Mouse (Mus musculus) embryonic facial prominence, embryonic 14.5 days (tissue): Measurements from ENCODE around the gene Dennd2a. TPM values are rescaled to one million over a fixed set of nuclear protein-coding genes. Genes with fewer than 3 reads are reported as not detected.
"Not testable (repeated sequence)": the region's sequence is repeated elsewhere in the genome, so short reads cannot be mapped to it uniquely, and the experiment has no call there.

Source experiments
- ATAC-seq: fragments of 200-750 bp; cut with Nextera tagmentation; 2 replicates; pipeline ENCODE4 v1.8.0; 2017; ENCODE audit warnings: low read depth, moderate number of reproducible peaks, moderate TSS enrichment
- DNase-seq: peaks from one replicate; pipeline ENCODE4 v3.0.0-alpha.2; 2015; ENCODE audit warnings: low spot score
- H3K27ac ChIP-seq: fragments of 300-500 bp; sonication (generic); replicated peaks from 2 replicates; pipeline ENCODE4 v1.5.1; 2014; ENCODE audit warnings: low read depth, mild to moderate bottlenecking, low read length, moderate library complexity
- H3K27me3 ChIP-seq: fragments of 300-500 bp; sonication (generic); replicated peaks from 2 replicates; pipeline ENCODE4 v1.6.1; 2014; ENCODE audit warnings: low read length; ENCODE audit not compliant: control insufficient read depth, insufficient read depth
- H3K36me3 ChIP-seq: fragments of 300-500 bp; sonication (generic); 2 replicates; pipeline ENCODE4 v1.6.1; 2014; ENCODE audit warnings: low read length, mixed read lengths; ENCODE audit not compliant: control insufficient read depth, insufficient read depth
- H3K4me1 ChIP-seq: fragments of 300-500 bp; sonication (generic); 2 replicates; pipeline ENCODE4 v1.6.1; 2014; ENCODE audit warnings: antibody characterized with exemption, low read length; ENCODE audit not compliant: control insufficient read depth, insufficient read depth
- H3K4me2 ChIP-seq: fragments of 300-500 bp; sonication (generic); 2 replicates; pipeline ENCODE4 v1.6.1; 2014; ENCODE audit warnings: low read depth, mild to moderate bottlenecking, low read length, moderate library complexity, mixed read lengths
- H3K4me3 ChIP-seq: fragments of 300-500 bp; sonication (generic); 2 replicates; pipeline ENCODE4 v1.5.1; 2014; ENCODE audit warnings: low read depth, mild to moderate bottlenecking, low read length
- H3K9ac ChIP-seq: fragments of 300-500 bp; sonication (generic); 2 replicates; pipeline ENCODE4 v1.6.1; 2014; ENCODE audit warnings: low read depth, mild to moderate bottlenecking, low read length, moderate library complexity, mixed read lengths
- H3K9me3 ChIP-seq: fragments of 300-500 bp; sonication (generic); 2 replicates; pipeline ENCODE4 v1.6.1; 2016; ENCODE audit warnings: low read length; ENCODE audit not compliant: control insufficient read depth
- WGBS: fragments of 180-500 bp; shearing (Covaris S2); extraction: QIAGEN DNeasy Blood & Tissue Kit; methylation state at CpG from one replicate; pipeline ENCODE4 v1.1.7; 2014; 5-methylcytosine and 5-hydroxymethylcytosine counted together
- polyA plus RNA-seq: library from polyadenylated mRNA; unstranded; fragments of >200 nt; fragmentation: Nextera tagmentation; extraction: Ambion mirVana; gene quantifications from 2 replicates; pipeline ENCODE4 v1.2.1, GENCODE M21; 2014

Dennd2a gene
- polyA plus RNA-seq, 1 experiment from 2014 or later: 24.0 TPM

- Histone ChIP-seq H3K4me3 (no peak overlapping the region), H3K4me1 (no peaks in the 10 kb centered on the region), H3K4me2 (no peak overlapping the region; the same call in 1 of the 2 replicates)
These were observed 136.8 kb downstream of the Dennd2a start for GRCm38 (mm10) chr6:39420867-39421266.

GRCm38 (mm10) chr6:39419851-39420721, 137.6 kb downstream of the Dennd2a start, which contains the start of gene Mkrn1:
TSS of gene Mkrn1 (minus strand) at chr6:39420462.
- peak within 1 kb of the TSS; percentile 81 for H3K9ac ChIP-seq
- peak; percentile 88 for DNase-seq
- H3K4me2 ChIP-seq: peak within 1 kb of the TSS; percentile 53
- 2% methylated on average over 40 of the region's 82 CpGs for WGBS
- peak; percentile 96 for ATAC-seq
- peak within 1 kb of the TSS; percentile 98 for H3K4me3 ChIP-seq
- H3K27ac ChIP-seq: peak within 1 kb of the TSS; percentile 75
- H3K36me3 ChIP-seq: no peaks in the 10 kb centered on the region
- H3K4me1 ChIP-seq: no peaks in the 10 kb centered on the region
- H3K27me3 ChIP-seq: peaks cover 9% of the 10 kb centered on the region
- no peaks in the 10 kb centered on the region for H3K9me3 ChIP-seq

More at GRCm38 (mm10) chr6:39420867-39421266, 136.8 kb downstream of the Dennd2a start:
- no peaks in the 10 kb centered on the region for H3K9me3 ChIP-seq
- peaks cover 9% of the 10 kb centered on the region for H3K27me3 ChIP-seq
- DNase-seq (no peak), ATAC-seq (no peak)
- H3K9ac ChIP-seq: no peak overlapping the region
- 55% methylated on average over 4 of the region's 4 CpGs for WGBS
- no peak overlapping the region for H3K27ac ChIP-seq
- H3K36me3 ChIP-seq: no peaks in the 10 kb centered on the region

GRCm38 (mm10) chr6:39419386-39419850, 138.2 kb downstream of the Dennd2a start:
- H3K9ac ChIP-seq: peak overlapping the region; percentile 81
- no peaks in the 10 kb centered on the region for H3K36me3 ChIP-seq
- H3K4me2 ChIP-seq: peak overlapping the region; percentile 53
- ATAC-seq: no peak
- H3K4me3 ChIP-seq: peak overlapping the region; percentile 98
- no peaks in the 10 kb centered on the region for H3K9me3 ChIP-seq
- no peaks in the 10 kb centered on the region for H3K4me1 ChIP-seq
- under 1% methylated on average over 35 of the region's 43 CpGs for WGBS
- peaks cover 9% of the 10 kb centered on the region for H3K27me3 ChIP-seq
- H3K27ac ChIP-seq: peak overlapping the region; percentile 75; the same call in 1 of the 2 replicates
- peak; percentile 41 for DNase-seq

GRCm38 (mm10) chr6:39416654-39417053, 141.0 kb downstream of the Dennd2a start:
- ATAC-seq, H3K36me3 ChIP-seq, H3K27me3 ChIP-seq, H3K9ac ChIP-seq, H3K4me1 ChIP-seq, H3K4me2 ChIP-seq, DNase-seq, H3K27ac ChIP-seq, H3K9me3 ChIP-seq, H3K4me3 ChIP-seq: not testable (repeated sequence)

- Histone ChIP-seq H3K36me3 (no peaks in the 10 kb centered on the region), H3K27ac (no peak overlapping the region), H3K9me3 (no peaks in the 10 kb centered on the region), H3K4me1 (no peaks in the 10 kb centered on the region), H3K9ac (no peak overlapping the region), H3K4me3 (no peak overlapping the region), H3K4me2 (no peak overlapping the region), H3K27me3 (peaks cover 9% of the 10 kb centered on the region)
- peak; percentile 41 for DNase-seq
- 45% methylated on average over 3 of the region's 5 CpGs for WGBS
- ATAC-seq: no peak
These were observed 141.9 kb downstream of the Dennd2a start for GRCm38 (mm10) chr6:39415762-39416161.

GRCm38 (mm10) chr6:39414106-39414505, 143.6 kb downstream of the Dennd2a start:
- 88% methylated on average over 1 of the region's 1 CpGs for WGBS
- H3K4me1 ChIP-seq: no peaks in the 10 kb centered on the region

More at GRCm38 (mm10) chr6:39414106-39414505, 143.6 kb downstream of the Dennd2a start:
- Histone ChIP-seq H3K9me3 (no peaks in the 10 kb centered on the region), H3K9ac (no peak overlapping the region), H3K4me3 (no peak overlapping the region), H3K36me3 (peaks cover 6% of the 10 kb centered on the region; the same call in 1 of the 2 replicates), H3K27ac (no peak overlapping the region), H3K4me2 (no peak overlapping the region), H3K27me3 (peaks cover 9% of the 10 kb centered on the region)
- no peak for DNase-seq
- no peak for ATAC-seq

Other genes starting within 250 kb of the Dennd2a start
- 56.9 and 57.3 TPM in 2 replicates for gene Slc37a3, start 180.2 kb downstream of the Dennd2a start, polyA plus RNA-seq
- gene Rab19, start 176.7 kb downstream of the Dennd2a start, polyA plus RNA-seq: 0.93 and 1.8 TPM in 2 replicates
- 67.1 and 72.4 TPM in 2 replicates for gene Mkrn1, start 137.4 kb downstream of the Dennd2a start, polyA plus RNA-seq
- 27.3 and 32.8 TPM in 2 replicates for gene Adck2, start 16.0 kb upstream of the Dennd2a start, polyA plus RNA-seq
- gene Gm42420, start 27.9 kb upstream of the Dennd2a start, polyA plus RNA-seq: not detected in 2 replicates
- 343 and 390 TPM in 2 replicates for gene Ndufb2, start 34.7 kb upstream of the Dennd2a start, polyA plus RNA-seq
- gene Braf, start 167.6 kb upstream of the Dennd2a start, polyA plus RNA-seq: 12.8 and 13.5 TPM in 2 replicates